Mouse (Mus musculus): ENCODE data around the gene Slc39a7.
A peak's percentile ranks its signal among the peaks of the same experiment; 100 is the strongest.

Gene Slc39a7

DNA sequence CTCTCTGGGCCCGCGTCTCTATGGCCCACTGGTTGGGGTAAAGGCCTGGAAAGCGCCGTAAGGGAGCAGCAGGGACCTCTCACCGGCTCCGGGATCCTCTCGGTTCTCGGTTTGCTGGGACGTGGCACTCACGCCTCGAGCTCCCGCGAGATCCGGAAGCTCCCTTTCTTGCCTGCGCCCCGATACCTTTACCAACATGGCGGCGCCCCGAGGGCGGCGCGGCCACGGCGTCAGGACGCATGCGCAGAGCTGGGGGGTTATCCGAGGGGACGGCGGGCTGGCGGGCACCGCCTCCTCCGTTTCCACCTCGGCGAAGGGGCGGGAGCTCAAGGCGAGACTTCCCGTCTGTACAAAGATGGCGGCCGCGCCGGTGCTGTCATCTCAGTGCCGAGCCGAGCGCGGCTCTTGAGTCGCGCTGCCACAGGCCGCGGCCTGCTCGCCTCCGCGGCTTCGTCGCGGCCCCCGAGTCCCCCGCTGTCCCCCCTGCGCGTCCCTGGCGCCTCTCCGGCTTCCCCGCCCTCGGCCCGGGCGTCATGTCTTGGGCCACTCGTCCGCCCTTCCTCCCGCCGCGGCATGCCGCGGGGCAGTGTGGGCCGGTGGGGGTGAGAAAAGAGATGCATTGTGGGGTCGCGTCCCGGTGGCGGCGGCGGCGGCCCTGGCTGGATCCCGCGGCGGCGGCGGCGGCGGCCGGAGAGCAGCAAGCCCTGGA is at the start of gene Slc39a7, which contains the start of gene Rxrb:
Gene Slc39a7, minus strand, starts transcription at position 218 of the 709 bp plus-strand sequence.
Gene Rxrb, plus strand, starts transcription at position 348 of the 709 bp plus-strand sequence.
- peak; percentile 98 for DNase-seq

DNA sequence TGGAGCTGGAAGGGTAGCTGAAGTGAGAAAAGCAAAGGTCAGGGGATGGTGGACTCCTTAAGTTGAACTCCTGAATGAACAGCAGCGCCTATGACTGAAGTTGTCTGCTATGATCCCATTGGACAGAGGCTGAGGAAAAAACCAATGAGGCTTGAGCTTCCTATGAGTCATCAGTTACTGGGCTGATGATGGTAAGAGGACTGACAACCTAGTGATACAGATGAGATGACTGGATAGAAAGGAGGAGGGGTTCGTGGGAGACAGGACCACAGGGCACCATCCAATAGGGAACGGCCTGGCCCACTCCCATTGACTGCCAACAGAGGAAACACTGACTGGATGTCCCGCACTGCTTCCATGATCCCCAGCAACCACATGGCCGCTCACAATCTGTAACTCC is 48.1 kb upstream of the Slc39a7 start:
- DNase-seq, result no peak

- no peak for DNase-seq
Observed at GRCm38 (mm10) chr17:34079002-34079401, 47.5 kb upstream of the Slc39a7 start.

- DNase-seq, result no peak
Observed at GRCm38 (mm10) chr17:34078148-34078547, 46.7 kb upstream of the Slc39a7 start.

GRCm38 (mm10) chr17:34077549-34077948 is 46.1 kb upstream of the Slc39a7 start:
- peak; percentile 43 for DNase-seq

- DNase-seq, result peak; percentile 42
Observed at GRCm38 (mm10) chr17:34075271-34075670, 43.8 kb upstream of the Slc39a7 start.

- no peak for DNase-seq
Observed at GRCm38 (mm10) chr17:34072091-34072490, 40.6 kb upstream of the Slc39a7 start.

DNA sequence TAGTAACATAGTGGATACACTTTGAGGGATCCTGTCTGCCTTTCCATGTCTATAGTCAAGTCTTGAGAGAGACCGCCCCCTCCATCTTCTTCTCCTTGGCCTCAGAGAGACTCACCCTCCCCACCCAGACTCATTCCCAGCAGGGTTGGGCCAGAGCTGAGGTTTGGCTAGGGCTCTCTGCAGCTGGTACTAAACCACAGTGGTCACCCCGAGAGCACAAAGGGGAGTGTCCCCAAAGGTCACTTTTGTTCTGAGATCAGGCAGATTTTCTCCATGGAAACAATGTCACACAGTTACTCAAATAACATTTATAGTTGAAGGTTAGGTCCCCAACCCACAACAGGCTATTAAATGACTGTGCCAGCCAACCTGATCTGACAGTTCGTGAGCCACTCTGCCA is 37.4 kb upstream of the Slc39a7 start:
- no peak for DNase-seq

DNA sequence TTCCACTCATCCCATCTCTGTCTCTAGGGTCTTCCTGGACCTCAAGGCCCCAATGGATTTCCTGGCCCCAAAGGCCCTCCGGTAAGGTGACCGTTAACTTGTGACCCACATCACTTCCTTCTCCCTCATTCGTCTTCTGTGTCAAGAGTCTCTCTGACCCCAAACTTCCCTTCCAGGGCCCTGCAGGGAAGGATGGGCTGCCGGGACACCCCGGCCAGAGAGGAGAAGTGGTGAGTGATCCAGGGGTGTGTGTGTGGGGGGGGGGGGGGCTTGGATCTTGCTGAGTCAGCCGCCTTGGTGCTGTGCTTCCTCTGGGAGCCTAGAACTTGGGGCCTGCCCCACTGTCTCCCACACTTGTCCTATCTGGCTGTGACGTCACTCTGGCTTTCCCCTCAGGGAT is 25.7 kb upstream of the Slc39a7 start:
- no peak for DNase-seq

DNA sequence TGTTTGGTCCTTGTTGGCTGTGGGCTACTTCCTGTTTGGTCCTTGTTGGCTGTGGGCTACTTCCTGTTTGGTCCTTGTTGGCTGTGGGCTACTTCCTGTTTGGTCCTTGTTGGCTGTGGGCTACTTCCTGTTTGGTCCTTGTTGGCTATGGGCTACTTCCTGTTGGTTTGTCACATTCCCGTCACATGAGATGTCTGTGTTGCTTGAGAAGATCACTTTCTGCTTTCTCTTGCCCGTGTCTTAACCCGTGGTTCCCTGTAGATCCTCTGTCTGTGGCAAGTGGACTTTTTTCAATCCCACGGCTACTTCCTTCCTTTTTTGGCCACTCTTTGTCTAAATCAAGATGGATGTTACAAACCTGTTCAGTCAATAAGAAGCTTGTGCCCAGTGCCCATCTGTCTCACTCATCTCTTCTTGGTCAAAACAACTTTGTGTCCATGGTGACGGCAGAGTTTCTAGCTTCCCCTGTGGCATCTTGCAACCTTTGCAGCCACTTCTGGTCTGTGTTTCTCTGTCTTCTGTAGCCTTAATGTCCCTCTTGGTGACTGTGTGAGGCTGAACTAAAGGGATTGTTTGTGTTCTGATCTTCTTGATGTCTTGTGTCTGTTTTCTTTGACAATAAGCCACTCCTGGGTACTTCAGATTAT is 16.0 kb upstream of the Slc39a7 start:
- no peak for DNase-seq

DNA sequence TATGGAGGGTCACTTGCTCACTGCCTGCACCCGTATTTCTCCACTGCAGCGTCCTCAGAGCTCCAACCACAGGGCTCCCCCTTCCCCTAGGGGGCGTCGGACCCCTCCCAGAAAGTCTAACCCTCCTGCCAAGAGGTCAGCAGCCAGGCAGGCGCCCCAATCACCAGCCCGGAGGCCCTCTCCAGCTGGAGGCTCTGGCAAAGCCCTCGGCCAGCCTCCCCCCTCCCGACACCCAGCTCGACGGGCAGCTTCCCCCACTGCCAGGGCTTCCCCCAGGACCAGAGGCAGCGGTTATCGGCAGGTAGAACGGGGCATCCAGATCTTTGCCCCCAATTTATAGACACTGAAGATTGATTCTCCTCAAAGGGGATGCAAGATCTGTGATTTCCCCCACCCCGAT is 14.5 kb upstream of the Slc39a7 start:
- no peak for DNase-seq

- DNase-seq, result peak; percentile 13
Observed at GRCm38 (mm10) chr17:34039562-34040450, 8.3 kb upstream of the Slc39a7 start.

- DNase-seq, result peak; percentile 29
Observed at GRCm38 (mm10) chr17:34038878-34039561, 7.5 kb upstream of the Slc39a7 start, which contains the start of gene Col11a2. Gene Col11a2, plus strand, starts transcription at chr17:34039437.

GRCm38 (mm10) chr17:34038440-34038839 is 7.0 kb upstream of the Slc39a7 start:
- peak; percentile 40 for DNase-seq

GRCm38 (mm10) chr17:34037241-34037640 is 5.8 kb upstream of the Slc39a7 start:
- DNase-seq, result peak; percentile 7

DNA sequence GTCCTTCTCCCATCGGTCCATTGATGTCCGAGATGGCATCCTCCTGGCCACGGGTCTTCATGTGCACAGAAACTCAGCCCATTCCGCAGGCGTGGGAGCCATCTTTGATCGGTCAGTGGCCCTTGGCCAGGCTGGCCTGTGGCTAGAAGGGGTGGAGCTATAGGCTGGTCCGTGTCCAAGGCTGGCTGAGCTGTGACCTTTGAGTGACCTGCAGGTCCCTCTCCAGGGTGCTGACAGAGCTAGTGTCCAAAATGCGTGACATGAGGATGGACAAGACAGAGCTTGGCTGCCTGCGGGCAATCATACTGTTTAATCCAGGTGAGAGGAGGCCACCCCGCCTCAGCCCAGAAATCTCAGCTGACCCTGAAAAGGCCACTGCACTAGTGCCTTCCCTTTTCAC is 5.2 kb upstream of the Slc39a7 start:
- DNase-seq, result peak; percentile 28

DNA sequence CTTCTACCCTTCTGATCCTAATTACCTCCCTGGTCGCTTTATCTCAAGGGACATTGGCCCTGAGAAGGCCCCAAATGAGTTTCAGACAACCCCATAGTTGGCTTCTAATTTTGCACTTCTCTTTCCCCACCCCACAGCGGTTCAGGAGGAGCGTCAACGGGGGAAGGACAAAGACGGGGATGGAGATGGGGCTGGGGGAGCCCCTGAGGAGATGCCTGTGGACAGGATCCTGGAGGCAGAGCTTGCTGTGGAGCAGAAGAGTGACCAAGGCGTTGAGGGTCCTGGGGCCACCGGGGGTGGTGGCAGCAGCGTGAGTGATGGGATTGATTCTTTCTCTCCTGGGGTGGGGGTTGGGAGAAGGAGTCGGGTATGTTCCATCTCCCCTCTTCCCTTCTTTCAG is 4.0 kb upstream of the Slc39a7 start:
- DNase-seq, result peak; percentile 4

- peak; percentile 59 for DNase-seq
Observed at GRCm38 (mm10) chr17:34034064-34034463, 2.6 kb upstream of the Slc39a7 start.

DNA sequence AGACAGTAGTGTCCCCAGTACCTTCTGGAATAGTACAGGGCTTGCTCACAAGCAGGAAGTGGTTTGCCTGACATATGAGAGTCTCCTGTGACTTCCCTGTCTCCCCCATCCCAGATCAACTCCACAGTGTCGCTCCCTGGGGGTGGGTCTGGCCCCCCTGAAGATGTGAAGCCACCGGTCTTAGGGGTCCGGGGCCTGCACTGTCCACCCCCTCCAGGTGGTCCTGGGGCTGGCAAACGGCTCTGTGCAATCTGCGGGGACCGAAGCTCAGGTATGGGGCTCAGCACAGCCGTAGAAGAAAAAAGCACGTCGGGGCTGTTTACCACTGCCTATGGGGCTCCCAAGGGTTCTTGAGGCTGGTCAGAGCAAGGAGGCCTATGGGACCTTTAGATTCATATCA is 2.0 kb upstream of the Slc39a7 start:
- peak; percentile 35 for DNase-seq

DNA sequence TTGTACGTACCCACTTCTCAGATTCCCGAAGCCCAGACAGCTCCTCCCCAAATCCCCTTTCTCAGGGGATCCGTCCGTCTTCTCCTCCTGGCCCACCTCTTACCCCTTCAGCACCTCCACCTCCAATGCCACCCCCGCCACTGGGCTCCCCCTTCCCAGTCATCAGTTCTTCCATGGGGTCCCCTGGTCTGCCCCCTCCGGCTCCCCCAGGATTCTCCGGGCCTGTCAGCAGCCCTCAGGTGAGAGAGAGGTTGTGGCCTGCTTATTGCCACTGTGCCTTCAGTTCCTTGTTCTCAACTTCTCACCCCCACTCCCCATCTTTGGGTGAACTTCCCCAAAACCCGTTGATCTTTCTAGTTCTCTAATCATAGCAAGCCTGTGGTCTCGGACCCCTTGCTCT is 1.3 kb upstream of the Slc39a7 start:
- DNase-seq, result peak; percentile 49

GRCm38 (mm10) chr17:34032174-34032632 is 721 bp upstream of the Slc39a7 start:
- DNase-seq, result no peak

DNA sequence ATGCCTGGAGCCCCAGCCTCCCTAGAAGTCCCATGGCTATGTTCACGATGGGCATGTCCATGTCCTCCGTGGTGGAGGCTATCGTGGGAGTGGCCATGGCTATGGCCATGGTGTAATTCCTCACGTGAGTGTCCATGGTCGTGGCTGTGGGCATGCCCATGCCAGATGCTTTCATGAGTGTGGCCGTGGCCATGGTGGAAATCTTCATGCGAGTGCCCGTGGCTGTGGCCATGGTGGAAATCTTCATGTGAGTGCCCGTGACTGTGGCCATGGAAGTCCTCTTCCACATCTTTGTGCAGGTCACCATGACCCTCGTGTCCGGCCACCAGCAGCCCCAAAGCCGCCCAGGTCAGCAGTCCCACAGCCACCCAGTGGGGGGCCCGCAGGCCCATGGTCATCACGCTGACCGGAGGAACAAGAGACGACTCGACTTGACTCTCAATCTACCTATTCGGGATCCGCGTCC is 588 bp downstream of the Slc39a7 start:
- DNase-seq, result no peak
